Mouse (Mus musculus): ENCODE results near the gene Dolpp1. TPM values are rescaled to one million over a fixed set of nuclear protein-coding genes. Genes with fewer than 3 reads are reported as not detected.

The Dolpp1 gene
- polyA plus RNA-seq, 1 experiment from 2014 or later, result 47.9 TPM

DNA sequence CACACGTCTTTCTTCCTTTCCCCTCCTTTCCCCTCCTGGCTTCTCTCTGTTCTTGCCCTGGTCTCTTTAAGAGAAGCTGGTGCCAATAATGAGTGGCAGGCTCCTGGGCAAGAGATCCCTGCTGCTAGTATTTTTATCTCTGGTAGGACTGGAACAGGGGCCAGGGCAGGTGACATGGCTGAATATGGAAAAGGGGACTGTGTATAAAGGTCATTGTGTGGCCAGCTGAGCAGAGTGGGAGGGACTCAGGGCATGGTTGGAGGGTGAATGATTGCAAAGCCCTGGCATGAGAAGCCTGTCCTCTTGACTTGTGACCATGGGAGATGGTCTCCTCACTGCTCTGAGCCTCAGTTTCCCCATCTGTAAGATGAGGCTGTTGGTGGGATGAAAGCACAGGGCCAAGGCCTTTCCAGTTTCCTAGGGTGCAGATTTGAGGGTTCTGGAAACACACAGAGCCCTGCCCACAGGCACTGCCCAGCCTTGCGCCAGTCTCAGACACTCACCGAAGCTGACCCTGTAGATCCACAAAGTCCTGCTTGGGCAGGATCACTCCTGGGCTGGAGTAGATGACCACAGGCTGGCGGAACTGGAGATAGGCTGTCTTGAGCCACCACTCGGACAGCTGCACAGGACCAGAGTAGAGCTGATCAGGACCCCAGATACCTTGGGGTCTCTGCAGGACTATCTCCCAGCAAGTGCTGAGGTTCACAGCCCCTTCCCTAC is 17.6 kb downstream of the Dolpp1 start:
- Histone ChIP-seq H3K9ac (ENCODE audit: low read length) (no peak overlapping the region; the same call in 1 of the 2 replicates), H3K27me3 (ENCODE audit: control insufficient read depth, insufficient read depth, low read length) (no peaks in the 10 kb centered on the region), H3K4me3 (ENCODE audit: low read depth, low read length) (no peak overlapping the region), H3K4me2 (ENCODE audit: low read depth, low read length, severe bottlenecking) (no peak overlapping the region), H3K27ac (ENCODE audit: low read depth, low read length) (no peak overlapping the region), H3K4me1 (replicated peaks; ENCODE audit: control insufficient read depth, insufficient read depth, low read length) (no peaks in the 10 kb centered on the region), H3K36me3 (ENCODE audit: control insufficient read depth, insufficient read depth, low read length) (no peaks in the 10 kb centered on the region), H3K9me3 (ENCODE audit: control insufficient read depth, low read length) (no peaks in the 10 kb centered on the region)
- WGBS, result 86% methylated on average over 5 of the region's 5 CpGs
- ATAC-seq (replicated peaks; ENCODE audit: low FRiP score) (no peak), DNase-seq (ENCODE audit: low spot score) (no peak)

- H3K4me2 ChIP-seq (ENCODE audit: low read depth, low read length, severe bottlenecking), result no peak overlapping the region
- 73% methylated on average over 16 of the region's 16 CpGs for WGBS
- peaks cover 8% of the 10 kb centered on the region for H3K4me1 ChIP-seq (replicated peaks; ENCODE audit: control insufficient read depth, insufficient read depth, low read length)
- no peak for DNase-seq (ENCODE audit: low spot score)
- no peak overlapping the region for H3K4me3 ChIP-seq (ENCODE audit: low read depth, low read length)
- no peaks in the 10 kb centered on the region for H3K9me3 ChIP-seq (ENCODE audit: control insufficient read depth, low read length)
- ATAC-seq (replicated peaks; ENCODE audit: low FRiP score), result no peak
- H3K9ac ChIP-seq (ENCODE audit: low read length), result no peak overlapping the region
- no peak overlapping the region for H3K27ac ChIP-seq (ENCODE audit: low read depth, low read length)
- no peaks in the 10 kb centered on the region for H3K36me3 ChIP-seq (ENCODE audit: control insufficient read depth, insufficient read depth, low read length)
- H3K27me3 ChIP-seq (ENCODE audit: control insufficient read depth, insufficient read depth, low read length), result no peaks in the 10 kb centered on the region
Observed at GRCm38 (mm10) chr2:30413038-30413973, 21.3 kb downstream of the Dolpp1 start.

GRCm38 (mm10) chr2:30414101-30414500 is 22.0 kb downstream of the Dolpp1 start:
- Histone ChIP-seq H3K4me1 (replicated peaks; ENCODE audit: control insufficient read depth, insufficient read depth, low read length) (peaks cover 15% of the 10 kb centered on the region), H3K9me3 (ENCODE audit: control insufficient read depth, low read length) (no peaks in the 10 kb centered on the region), H3K36me3 (ENCODE audit: control insufficient read depth, insufficient read depth, low read length) (no peaks in the 10 kb centered on the region), H3K4me3 (ENCODE audit: low read depth, low read length) (no peak overlapping the region), H3K4me2 (ENCODE audit: low read depth, low read length, severe bottlenecking) (peak overlapping the region; percentile 12; the same call in 1 of the 2 replicates), H3K9ac (ENCODE audit: low read length) (no peak overlapping the region; the same call in 1 of the 2 replicates), H3K27me3 (ENCODE audit: control insufficient read depth, insufficient read depth, low read length) (no peaks in the 10 kb centered on the region), H3K27ac (ENCODE audit: low read depth, low read length) (no peak overlapping the region)
- WGBS, result 85% methylated on average over 4 of the region's 4 CpGs
- DNase-seq (ENCODE audit: low spot score) (no peak), ATAC-seq (replicated peaks; ENCODE audit: low FRiP score) (no peak)

- H3K36me3 ChIP-seq (ENCODE audit: control insufficient read depth, insufficient read depth, low read length), result no peaks in the 10 kb centered on the region
- 47% methylated on average over 5 of the region's 5 CpGs for WGBS
- peak overlapping the region; percentile 96; the same call in 1 of the 2 replicates for H3K9ac ChIP-seq (ENCODE audit: low read length)
- peak overlapping the region; percentile 94 for H3K4me2 ChIP-seq (ENCODE audit: low read depth, low read length, severe bottlenecking)
- H3K4me1 ChIP-seq (replicated peaks; ENCODE audit: control insufficient read depth, insufficient read depth, low read length), result peaks cover 16% of the 10 kb centered on the region
- H3K27ac ChIP-seq (ENCODE audit: low read depth, low read length), result no peak overlapping the region
- ATAC-seq (replicated peaks; ENCODE audit: low FRiP score), result no peak
- H3K9me3 ChIP-seq (ENCODE audit: control insufficient read depth, low read length), result no peaks in the 10 kb centered on the region
- no peaks in the 10 kb centered on the region for H3K27me3 ChIP-seq (ENCODE audit: control insufficient read depth, insufficient read depth, low read length)
- peak overlapping the region; percentile 88 for H3K4me3 ChIP-seq (ENCODE audit: low read depth, low read length)
- no peak for DNase-seq (ENCODE audit: low spot score)
Observed at GRCm38 (mm10) chr2:30414681-30415080, 22.6 kb downstream of the Dolpp1 start.

DNA sequence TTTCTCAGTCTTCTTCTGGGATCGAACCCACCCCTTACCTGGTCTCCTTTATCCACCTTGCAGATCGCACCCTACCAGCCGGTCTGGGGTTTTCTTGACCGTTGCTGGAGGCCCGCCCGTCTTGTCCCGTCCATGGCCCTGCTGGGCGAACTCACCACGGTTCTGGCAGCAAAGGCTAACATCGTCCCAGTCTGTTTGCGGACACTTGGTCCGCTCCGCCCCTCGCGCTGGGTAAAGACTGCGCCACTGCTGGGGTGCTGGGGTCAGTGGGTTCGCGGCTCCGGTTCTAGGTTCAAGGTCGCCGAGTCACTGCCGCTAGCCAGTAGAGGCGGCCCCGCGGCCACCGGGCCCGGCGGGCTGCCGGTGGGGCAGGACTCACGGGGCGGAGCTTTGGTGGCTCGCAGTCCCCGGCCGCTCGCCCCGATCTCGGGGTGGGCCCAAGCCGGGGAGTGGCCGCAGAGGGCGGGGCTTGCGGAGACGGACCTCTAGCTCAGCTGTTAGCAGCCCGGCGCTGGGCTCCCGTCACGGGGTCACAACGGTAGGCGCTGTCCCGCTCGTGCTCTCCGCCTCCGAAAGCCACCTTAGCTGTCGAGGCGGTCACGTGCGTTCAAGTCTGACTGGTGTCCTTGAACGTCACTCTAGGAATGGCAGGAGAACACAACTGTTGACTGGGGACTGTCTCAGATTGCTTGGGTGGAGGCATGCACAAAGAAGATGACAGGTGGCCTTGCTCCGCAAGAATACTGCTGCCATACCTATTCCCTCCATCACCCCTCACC is 23.3 kb downstream of the Dolpp1 start, which contains the start of gene Crat:
Gene Crat, minus strand, starts transcription at position 657 of the 779 bp plus-strand sequence.
- Histone ChIP-seq H3K27ac (ENCODE audit: low read depth, low read length) (peak within 1 kb of the TSS; percentile 97), H3K4me3 (ENCODE audit: low read depth, low read length) (peak within 1 kb of the TSS; percentile 88), H3K4me1 (replicated peaks; ENCODE audit: control insufficient read depth, insufficient read depth, low read length) (peaks cover 16% of the 10 kb centered on the region), H3K9me3 (ENCODE audit: control insufficient read depth, low read length) (no peaks in the 10 kb centered on the region), H3K4me2 (ENCODE audit: low read depth, low read length, severe bottlenecking) (peak within 1 kb of the TSS; percentile 94), H3K9ac (ENCODE audit: low read length) (peak within 1 kb of the TSS; percentile 96), H3K36me3 (ENCODE audit: control insufficient read depth, insufficient read depth, low read length) (no peaks in the 10 kb centered on the region), H3K27me3 (ENCODE audit: control insufficient read depth, insufficient read depth, low read length) (no peaks in the 10 kb centered on the region)
- DNase-seq (ENCODE audit: low spot score) (peak; percentile 91), ATAC-seq (replicated peaks; ENCODE audit: low FRiP score) (peak; percentile 90)
- WGBS, result 1% methylated on average over 58 of the region's 58 CpGs

DNA sequence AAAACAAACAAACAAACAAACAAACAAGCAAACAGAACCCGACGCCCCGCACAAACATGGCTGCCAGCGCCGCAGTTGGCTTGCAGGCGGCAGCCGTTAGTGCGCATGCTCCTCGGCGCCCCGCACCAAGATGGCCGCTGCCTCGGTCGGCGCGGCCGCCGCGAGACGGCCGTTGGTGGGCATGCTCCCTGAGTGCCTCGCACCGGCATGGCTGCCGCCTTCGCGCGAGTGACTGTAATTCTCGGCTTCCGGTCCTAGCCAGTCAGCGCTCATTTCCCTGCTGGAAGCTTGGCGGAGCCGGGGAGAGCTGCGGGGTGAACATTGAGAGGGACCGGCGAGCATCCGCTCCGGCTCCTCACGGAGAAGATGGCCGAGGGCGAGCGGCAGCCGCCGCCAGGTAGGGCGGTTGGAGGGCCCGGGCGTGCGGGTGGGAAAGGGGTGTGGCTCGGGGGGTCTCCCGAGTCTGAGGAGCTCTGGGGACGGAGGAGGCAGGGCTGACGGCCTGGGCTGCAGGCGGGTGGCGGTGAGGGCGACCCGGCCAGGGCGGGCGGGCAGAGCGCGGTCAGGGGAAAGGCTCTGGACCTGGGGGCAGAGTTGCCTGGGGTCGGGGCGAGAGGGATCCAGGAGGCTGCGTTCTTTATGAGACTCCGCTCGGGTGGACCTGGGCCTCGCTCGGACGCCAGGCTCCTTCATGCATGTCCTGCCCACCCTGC is 24.0 kb downstream of the Dolpp1 start, which contains the start of gene Ptpa:
Gene Ptpa, plus strand, starts transcription at position 104 of the 713 bp plus-strand sequence.
- peak within 1 kb of the TSS; percentile 97 for H3K27ac ChIP-seq (ENCODE audit: low read depth, low read length)
- H3K4me3 ChIP-seq (ENCODE audit: low read depth, low read length), result peak within 1 kb of the TSS; percentile 88
- H3K4me2 ChIP-seq (ENCODE audit: low read depth, low read length, severe bottlenecking), result peak within 1 kb of the TSS; percentile 94
- H3K9me3 ChIP-seq (ENCODE audit: control insufficient read depth, low read length), result no peaks in the 10 kb centered on the region
- WGBS, result under 1% methylated on average over 52 of the region's 67 CpGs
- H3K9ac ChIP-seq (ENCODE audit: low read length), result peak within 1 kb of the TSS; percentile 96
- H3K36me3 ChIP-seq (ENCODE audit: control insufficient read depth, insufficient read depth, low read length), result no peaks in the 10 kb centered on the region
- H3K4me1 ChIP-seq (replicated peaks; ENCODE audit: control insufficient read depth, insufficient read depth, low read length), result peaks cover 16% of the 10 kb centered on the region
- DNase-seq (ENCODE audit: low spot score), result peak; percentile 97
- peak; percentile 92 for ATAC-seq (replicated peaks; ENCODE audit: low FRiP score)
- H3K27me3 ChIP-seq (ENCODE audit: control insufficient read depth, insufficient read depth, low read length), result no peaks in the 10 kb centered on the region

DNA sequence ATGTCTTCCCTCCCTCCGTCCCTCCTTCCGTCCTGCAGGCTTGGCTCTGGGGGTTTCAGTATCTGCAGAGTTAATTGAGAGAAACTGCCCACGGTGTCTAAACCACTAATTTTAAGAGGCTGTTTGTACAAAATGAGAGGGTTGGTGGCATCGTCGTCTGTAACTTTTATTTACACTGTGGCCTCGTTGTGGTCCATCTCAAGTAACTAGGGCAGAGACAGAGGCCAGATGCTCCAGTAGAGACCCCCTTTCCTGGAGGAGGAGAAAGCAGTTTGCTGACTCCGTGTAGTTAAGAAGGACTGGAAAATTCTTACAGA is 24.6 kb downstream of the Dolpp1 start:
- DNase-seq (ENCODE audit: low spot score), result no peak
- H3K4me1 ChIP-seq (replicated peaks; ENCODE audit: control insufficient read depth, insufficient read depth, low read length), result peaks cover 16% of the 10 kb centered on the region

More for the DNA sequence above, 24.6 kb downstream of the Dolpp1 start:
- no peaks in the 10 kb centered on the region for H3K9me3 ChIP-seq (ENCODE audit: control insufficient read depth, low read length)
- peak overlapping the region; percentile 88 for H3K4me3 ChIP-seq (ENCODE audit: low read depth, low read length)
- H3K27ac ChIP-seq (ENCODE audit: low read depth, low read length), result peak overlapping the region; percentile 97
- H3K4me2 ChIP-seq (ENCODE audit: low read depth, low read length, severe bottlenecking), result peak overlapping the region; percentile 94
- no peaks in the 10 kb centered on the region; the same call in 1 of the 2 replicates for H3K36me3 ChIP-seq (ENCODE audit: control insufficient read depth, insufficient read depth, low read length)
- no peak for ATAC-seq (replicated peaks; ENCODE audit: low FRiP score)
- H3K27me3 ChIP-seq (ENCODE audit: control insufficient read depth, insufficient read depth, low read length), result no peaks in the 10 kb centered on the region
- WGBS, result 4% methylated on average over 7 of the region's 7 CpGs
- peak overlapping the region; percentile 96 for H3K9ac ChIP-seq (ENCODE audit: low read length)
